Mouse (Mus musculus) bone marrow macrophage, adult 2 months (primary cell): ENCODE data around the gene Pex5l.

Source experiments
- CTCF ChIP-seq: IDR thresholded peaks from 2 replicates; pipeline ENCODE4 v1.5.1; 2012; ENCODE audit warnings: low read depth, mild to moderate bottlenecking, low read length, moderate library complexity
- POLR2A ChIP-seq: IDR thresholded peaks from 2 replicates; pipeline ENCODE4 v1.6.1; 2012; ENCODE audit warnings: mild to moderate bottlenecking, low read depth, low read length, borderline replicate concordance

DNA sequence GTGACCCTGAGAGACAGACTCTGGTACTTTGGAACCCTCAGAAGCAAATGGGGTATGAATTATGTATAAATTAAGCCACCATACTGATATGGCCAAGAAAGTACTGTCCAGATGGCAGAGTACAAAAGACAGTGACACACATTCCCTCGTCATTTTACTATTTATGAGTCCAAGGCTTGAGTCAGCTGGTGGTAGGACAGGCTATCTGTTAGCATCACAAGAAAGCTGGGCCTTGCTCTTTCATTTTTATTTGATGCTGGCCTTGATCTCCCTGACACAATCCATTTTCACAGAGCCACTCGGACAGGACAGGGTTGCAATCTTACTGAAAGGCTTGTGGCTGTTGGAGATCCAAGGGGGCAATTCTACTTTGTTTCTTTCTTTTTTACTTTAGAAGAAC lies 67.4 kb downstream of the Pex5l start:
- no peak for TF ChIP-seq CTCF
- no peak for TF ChIP-seq POLR2A
